Mouse (Mus musculus): ENCODE measurements around the gene Gulp1. TPM values are rescaled to one million over a fixed set of nuclear protein-coding genes. Genes with fewer than 3 reads are reported as not detected.

Gene Gulp1
- polyA plus RNA-seq (2012) = not detected in 2 replicates

DNA sequence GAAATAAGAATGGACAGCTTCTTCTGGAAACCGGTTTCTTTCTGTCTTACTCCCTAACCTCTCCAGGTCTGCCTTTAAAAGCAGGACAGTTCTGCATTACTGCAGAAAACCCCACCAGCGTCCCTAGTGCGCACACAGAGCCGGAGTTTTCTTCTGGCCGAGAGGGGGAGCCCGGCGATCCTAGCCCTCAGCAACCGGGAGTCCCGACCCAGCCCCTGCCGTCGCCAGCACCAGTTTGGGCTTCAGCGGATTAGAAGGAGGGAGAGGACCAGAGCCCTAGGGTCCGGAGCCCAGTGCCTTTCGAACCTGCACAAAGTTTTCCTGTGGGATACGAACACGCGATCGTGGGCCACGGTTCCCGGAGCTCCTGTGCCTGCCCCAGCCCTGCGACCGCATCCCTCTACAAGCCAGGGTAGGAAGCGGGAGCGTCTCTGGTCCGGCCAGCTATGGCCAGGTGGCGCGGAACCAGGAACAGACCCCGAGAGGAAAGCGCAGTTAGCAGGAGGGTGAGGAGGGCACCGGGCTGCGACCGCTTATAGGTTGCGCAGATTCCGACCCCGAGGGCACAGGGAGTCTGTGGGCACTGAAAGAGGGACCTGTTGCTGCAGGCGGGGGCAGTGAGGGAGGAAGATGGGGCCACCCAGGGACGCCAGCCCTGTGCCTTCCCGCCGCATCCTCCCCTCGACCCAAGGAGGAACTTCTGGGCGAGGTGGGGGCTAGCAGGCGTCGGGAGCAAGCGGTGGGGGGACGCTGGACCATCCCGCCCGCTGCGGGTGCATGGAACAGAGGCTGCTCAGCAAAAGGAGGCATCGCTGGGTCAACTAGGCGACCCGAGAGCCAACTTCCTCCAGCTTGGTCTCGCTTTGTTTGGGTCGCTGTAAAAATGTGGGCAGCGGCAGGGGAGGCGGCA, at the start of gene Gulp1:
Gene Gulp1, plus strand, starts transcription at position 51 of the 910 bp plus-strand sequence.
- Histone ChIP-seq H3K4me3 (replicated peaks) (peak within 1 kb of the TSS; percentile 21), H3K27me3 (ENCODE audit: control insufficient read depth) (peaks cover 27% of the 10 kb centered on the region), H3K9me3 (ENCODE audit: control insufficient read depth, low read length) (no peaks in the 10 kb centered on the region; the same call in 1 of the 2 replicates), H3K4me1 (ENCODE audit: control insufficient read depth) (no peaks in the 10 kb centered on the region; the same call in 1 of the 2 replicates), H3K36me3 (ENCODE audit: control insufficient read depth) (no peaks in the 10 kb centered on the region)
- TF ChIP-seq GATA1 (IDR thresholded peaks at IDR 0.05; ENCODE audit: low read length) (no peak), TAL1 (IDR thresholded peaks at IDR 0.05; ENCODE audit: low read length) (no peak)

DNA sequence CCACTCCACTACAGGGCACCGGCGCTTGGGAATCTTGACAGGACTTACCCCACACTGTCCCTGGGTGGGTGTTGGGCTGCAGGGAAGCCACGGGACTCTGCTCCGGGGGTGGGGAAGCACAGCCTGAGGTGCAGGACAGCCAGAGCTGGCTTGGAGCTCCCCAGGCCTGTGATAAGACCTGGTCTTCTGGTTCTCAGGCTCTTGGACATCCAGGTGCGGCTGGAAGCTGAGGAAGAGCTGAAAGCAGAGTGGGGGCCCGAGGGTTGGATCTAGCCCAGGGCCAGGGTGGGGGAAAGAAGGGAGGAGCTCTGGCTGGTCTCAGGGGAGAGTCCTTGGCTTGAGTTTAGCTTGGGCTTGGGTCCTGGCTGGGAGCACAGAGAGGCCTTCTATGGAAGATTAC, 1.1 kb upstream of the Gulp1 start:
- Histone ChIP-seq H3K36me3 (ENCODE audit: control insufficient read depth) (no peaks in the 10 kb centered on the region), H3K4me1 (ENCODE audit: control insufficient read depth) (no peaks in the 10 kb centered on the region; the same call in 1 of the 2 replicates), H3K9me3 (ENCODE audit: control insufficient read depth, low read length) (no peaks in the 10 kb centered on the region; the same call in 1 of the 2 replicates), H3K27me3 (ENCODE audit: control insufficient read depth) (peaks cover 27% of the 10 kb centered on the region), H3K4me3 (replicated peaks) (no peak overlapping the region)
- TF ChIP-seq TAL1 (IDR thresholded peaks at IDR 0.05; ENCODE audit: low read length) = no peak
- no peak for TF ChIP-seq GATA1 (IDR thresholded peaks at IDR 0.05; ENCODE audit: low read length)

GRCm38 (mm10) chr1:44552371-44552841, 1.1 kb downstream of the Gulp1 start:
- Histone ChIP-seq H3K4me3 (replicated peaks) (no peak overlapping the region), H3K36me3 (ENCODE audit: control insufficient read depth) (no peaks in the 10 kb centered on the region), H3K4me1 (ENCODE audit: control insufficient read depth) (no peaks in the 10 kb centered on the region; the same call in 1 of the 2 replicates), H3K27me3 (ENCODE audit: control insufficient read depth) (peaks cover 27% of the 10 kb centered on the region), H3K9me3 (ENCODE audit: control insufficient read depth, low read length) (no peaks in the 10 kb centered on the region; the same call in 1 of the 2 replicates)
- TF ChIP-seq TAL1 (IDR thresholded peaks at IDR 0.05; ENCODE audit: low read length) (no peak), GATA1 (IDR thresholded peaks at IDR 0.05; ENCODE audit: low read length) (no peak)

DNA sequence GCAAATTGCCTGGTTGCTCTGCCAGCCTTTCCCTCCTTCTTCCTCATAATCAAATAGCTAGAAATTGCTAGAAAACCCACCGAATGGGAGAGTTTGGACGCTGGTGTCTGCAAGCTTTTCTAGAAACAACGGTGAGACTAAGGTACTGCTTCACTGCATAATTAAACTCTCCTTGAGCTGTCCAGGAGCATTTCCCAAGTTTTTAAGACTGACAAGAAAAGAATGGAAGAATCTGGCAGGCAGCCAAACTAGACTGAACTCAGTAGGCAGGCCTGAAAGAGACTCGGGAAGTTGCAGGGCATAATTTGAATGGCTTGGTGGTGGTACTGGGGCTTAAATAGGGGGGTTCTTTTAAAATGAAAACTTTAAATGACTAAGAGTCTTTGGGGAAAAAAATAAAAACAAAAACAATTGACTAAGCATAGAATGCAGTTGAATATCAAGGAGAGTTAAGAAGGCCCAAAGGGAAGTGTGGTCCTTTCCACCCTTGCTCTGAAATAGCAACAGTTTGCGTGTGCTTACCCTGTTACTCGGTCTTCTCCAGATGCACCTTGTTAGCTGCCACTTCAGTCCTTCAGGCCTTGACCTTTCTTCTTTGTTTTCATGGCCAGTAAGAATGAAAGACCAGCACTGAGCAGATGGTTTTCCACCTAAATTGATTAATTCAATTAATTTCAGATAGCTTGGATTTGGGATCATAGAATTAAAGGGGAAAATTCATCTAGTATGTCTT, 2.0 kb downstream of the Gulp1 start:
- TF ChIP-seq GATA1 (IDR thresholded peaks at IDR 0.05; ENCODE audit: low read length) = no peak
- TF ChIP-seq TAL1 (IDR thresholded peaks at IDR 0.05; ENCODE audit: low read length) = no peak

GRCm38 (mm10) chr1:44567431-44567830, 16.1 kb downstream of the Gulp1 start:
- no peak overlapping the region for H3K4me3 ChIP-seq (replicated peaks)
- no peaks in the 10 kb centered on the region for H3K4me1 ChIP-seq (ENCODE audit: control insufficient read depth)
- H3K9me3 ChIP-seq (ENCODE audit: control insufficient read depth, low read length) = no peaks in the 10 kb centered on the region
- no peaks in the 10 kb centered on the region for H3K36me3 ChIP-seq (ENCODE audit: control insufficient read depth)
- no peaks in the 10 kb centered on the region for H3K27me3 ChIP-seq (ENCODE audit: control insufficient read depth)
- TF ChIP-seq GATA1 (IDR thresholded peaks at IDR 0.05; ENCODE audit: low read length) = no peak
- no peak for TF ChIP-seq TAL1 (IDR thresholded peaks at IDR 0.05; ENCODE audit: low read length)

More for the DNA sequence above, 2.0 kb downstream of the Gulp1 start:
- H3K4me3 ChIP-seq (replicated peaks) = no peak overlapping the region
- peaks cover 27% of the 10 kb centered on the region for H3K27me3 ChIP-seq (ENCODE audit: control insufficient read depth)
- no peaks in the 10 kb centered on the region for H3K36me3 ChIP-seq (ENCODE audit: control insufficient read depth)
- H3K4me1 ChIP-seq (ENCODE audit: control insufficient read depth) = no peaks in the 10 kb centered on the region; the same call in 1 of the 2 replicates
- no peaks in the 10 kb centered on the region; the same call in 1 of the 2 replicates for H3K9me3 ChIP-seq (ENCODE audit: control insufficient read depth, low read length)

DNA sequence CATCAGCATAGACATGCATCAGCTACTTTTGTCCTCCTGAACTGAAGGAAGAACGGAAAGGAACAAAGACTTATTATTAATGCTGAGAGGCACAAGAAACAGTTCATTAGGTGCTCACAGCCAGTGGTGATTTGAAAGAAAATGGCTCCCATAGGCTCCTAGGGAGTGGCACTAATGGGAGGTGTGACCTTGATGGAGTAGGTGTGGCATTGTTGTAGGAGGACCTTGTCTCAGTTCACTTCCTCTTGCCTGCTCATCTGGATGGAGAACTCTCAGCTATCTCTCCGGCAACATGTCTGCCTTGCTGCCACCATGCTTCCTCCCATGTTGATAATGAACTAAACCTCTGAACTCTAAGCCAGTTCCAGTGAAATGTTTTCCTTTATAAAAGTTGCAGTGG, 17.0 kb downstream of the Gulp1 start:
- Histone ChIP-seq H3K36me3 (ENCODE audit: control insufficient read depth) (no peaks in the 10 kb centered on the region), H3K4me1 (ENCODE audit: control insufficient read depth) (no peaks in the 10 kb centered on the region), H3K27me3 (ENCODE audit: control insufficient read depth) (no peaks in the 10 kb centered on the region), H3K9me3 (ENCODE audit: control insufficient read depth, low read length) (no peaks in the 10 kb centered on the region), H3K4me3 (replicated peaks) (no peak overlapping the region)
- TF ChIP-seq TAL1 (IDR thresholded peaks at IDR 0.05; ENCODE audit: low read length) = no peak
- no peak for TF ChIP-seq GATA1 (IDR thresholded peaks at IDR 0.05; ENCODE audit: low read length)

- Histone ChIP-seq H3K27me3 (ENCODE audit: control insufficient read depth) (no peaks in the 10 kb centered on the region), H3K36me3 (ENCODE audit: control insufficient read depth) (no peaks in the 10 kb centered on the region), H3K4me1 (ENCODE audit: control insufficient read depth) (no peaks in the 10 kb centered on the region), H3K9me3 (ENCODE audit: control insufficient read depth, low read length) (no peaks in the 10 kb centered on the region), H3K4me3 (replicated peaks) (no peak overlapping the region)
- TF ChIP-seq TAL1 (IDR thresholded peaks at IDR 0.05; ENCODE audit: low read length) (no peak), GATA1 (IDR thresholded peaks at IDR 0.05; ENCODE audit: low read length) (no peak)
Observed at GRCm38 (mm10) chr1:44576001-44576400, 24.7 kb downstream of the Gulp1 start.

GRCm38 (mm10) chr1:44576610-44577009, 25.3 kb downstream of the Gulp1 start:
- Histone ChIP-seq H3K27me3 (ENCODE audit: control insufficient read depth) (no peaks in the 10 kb centered on the region), H3K4me1 (ENCODE audit: control insufficient read depth) (no peaks in the 10 kb centered on the region), H3K36me3 (ENCODE audit: control insufficient read depth) (no peaks in the 10 kb centered on the region), H3K9me3 (ENCODE audit: control insufficient read depth, low read length) (no peaks in the 10 kb centered on the region), H3K4me3 (replicated peaks) (no peak overlapping the region)
- no peak for TF ChIP-seq TAL1 (IDR thresholded peaks at IDR 0.05; ENCODE audit: low read length)
- TF ChIP-seq GATA1 (IDR thresholded peaks at IDR 0.05; ENCODE audit: low read length) = no peak

- Histone ChIP-seq H3K4me1 (ENCODE audit: control insufficient read depth) (no peaks in the 10 kb centered on the region), H3K27me3 (ENCODE audit: control insufficient read depth) (no peaks in the 10 kb centered on the region), H3K9me3 (ENCODE audit: control insufficient read depth, low read length) (no peaks in the 10 kb centered on the region), H3K4me3 (replicated peaks) (no peak overlapping the region), H3K36me3 (ENCODE audit: control insufficient read depth) (no peaks in the 10 kb centered on the region)
- no peak for TF ChIP-seq GATA1 (IDR thresholded peaks at IDR 0.05; ENCODE audit: low read length)
- TF ChIP-seq TAL1 (IDR thresholded peaks at IDR 0.05; ENCODE audit: low read length) = no peak
Observed at GRCm38 (mm10) chr1:44580390-44580789, 29.1 kb downstream of the Gulp1 start.
